Mouse (Mus musculus): ENCODE measurements around the gene Zfp189.

- TF ChIP-seq CTCF (IDR thresholded peaks at IDR 0.05; ENCODE audit: control insufficient read depth, insufficient read depth, insufficient read length) (no peak), FOSL1 (IDR thresholded peaks at IDR 0.05; ENCODE audit: insufficient read depth, low read length, poor library complexity, severe bottlenecking) (no peak), MAX (IDR thresholded peaks at IDR 0.05) (no peak), MYOD1 (IDR thresholded peaks at IDR 0.05; ENCODE audit: control insufficient read depth, insufficient read length, low read depth) (peak; percentile 9), CEBPB (IDR thresholded peaks at IDR 0.05; ENCODE audit: low read depth) (no peak), MYOG (IDR thresholded peaks at IDR 0.05; ENCODE audit: control insufficient read depth, extremely low read depth, insufficient read length) (no peak), USF1 (IDR thresholded peaks at IDR 0.05; ENCODE audit: low read depth) (no peak)
These were observed 39.2 kb downstream of the Zfp189 start for GRCm38 (mm10) chr4:49559915-49560772.
